Mouse (Mus musculus) intestine, postnatal 0 days (tissue): ENCODE data around the gene Rora. TPM values are rescaled to one million over a fixed set of nuclear protein-coding genes. Genes with fewer than 3 reads are reported as not detected.
A peak's percentile ranks its signal among the peaks of the same experiment; 100 is the strongest.

Experiments used
- ATAC-seq: fragments of 200-750 bp; cut with Nextera tagmentation; 2 replicates; pipeline ENCODE4 v1.8.0; 2017; ENCODE audit warnings: mild to moderate bottlenecking, moderate TSS enrichment, moderate library complexity
- H3K27ac ChIP-seq: fragments of 300-500 bp; sonication (generic); 2 replicates; pipeline ENCODE4 v1.5.1; 2014; ENCODE audit warnings: mild to moderate bottlenecking, low read depth, low read length, moderate library complexity
- H3K27me3 ChIP-seq: fragments of 300-500 bp; sonication (generic); replicated peaks from 2 replicates; pipeline ENCODE4 v1.6.1; 2014; ENCODE audit warnings: low read length, mixed read lengths; ENCODE audit not compliant: control insufficient read depth, insufficient read depth
- H3K36me3 ChIP-seq: fragments of 300-500 bp; sonication (generic); 2 replicates; pipeline ENCODE4 v1.6.1; 2014; ENCODE audit warnings: mild to moderate bottlenecking, moderate library complexity; ENCODE audit not compliant: control insufficient read depth, insufficient read depth
- H3K4me1 ChIP-seq: fragments of 300-500 bp; sonication (generic); replicated peaks from 2 replicates; pipeline ENCODE4 v1.6.1; 2014; ENCODE audit warnings: antibody characterized with exemption, low read length, mixed read lengths; ENCODE audit not compliant: control insufficient read depth, insufficient read depth
- H3K4me2 ChIP-seq: fragments of 300-500 bp; sonication (generic); replicated peaks from 2 replicates; pipeline ENCODE4 v1.6.1; 2014; ENCODE audit warnings: low read depth, mild to moderate bottlenecking, moderate library complexity
- H3K4me3 ChIP-seq: fragments of 300-500 bp; sonication (generic); 2 replicates; pipeline ENCODE4 v1.5.1; 2014; ENCODE audit warnings: low read depth, low read length
- H3K9ac ChIP-seq: fragments of 300-500 bp; sonication (generic); 2 replicates; pipeline ENCODE4 v1.6.1; 2014; ENCODE audit warnings: mild to moderate bottlenecking, low read depth, low read length
- H3K9me3 ChIP-seq: fragments of 300-500 bp; sonication (generic); 2 replicates; pipeline ENCODE4 v1.6.1; 2016; ENCODE audit warnings: mixed run types; ENCODE audit not compliant: control insufficient read depth
- CTCF ChIP-seq: sonication (generic); IDR thresholded peaks from 2 replicates; pipeline ENCODE4 v1.5.1; 2016; ENCODE audit warnings: low read depth, mild to moderate bottlenecking, control low read depth, antibody characterized with exemption, moderate library complexity
- WGBS: fragments of 180-500 bp; shearing (Covaris S2); extraction: QIAGEN DNeasy Blood & Tissue Kit; methylation state at CpG from one replicate; pipeline ENCODE4 v1.1.7; 2014; 5-methylcytosine and 5-hydroxymethylcytosine counted together
- polyA plus RNA-seq: library from polyadenylated mRNA; unstranded; fragments of >200 nt; fragmentation: Nextera tagmentation; extraction: Ambion mirVana; gene quantifications from 2 replicates; pipeline ENCODE4 v1.2.1, GENCODE M21; 2015

Gene Rora
- polyA plus RNA-seq, 1 experiment from 2014 or later: 4.7 TPM

DNA sequence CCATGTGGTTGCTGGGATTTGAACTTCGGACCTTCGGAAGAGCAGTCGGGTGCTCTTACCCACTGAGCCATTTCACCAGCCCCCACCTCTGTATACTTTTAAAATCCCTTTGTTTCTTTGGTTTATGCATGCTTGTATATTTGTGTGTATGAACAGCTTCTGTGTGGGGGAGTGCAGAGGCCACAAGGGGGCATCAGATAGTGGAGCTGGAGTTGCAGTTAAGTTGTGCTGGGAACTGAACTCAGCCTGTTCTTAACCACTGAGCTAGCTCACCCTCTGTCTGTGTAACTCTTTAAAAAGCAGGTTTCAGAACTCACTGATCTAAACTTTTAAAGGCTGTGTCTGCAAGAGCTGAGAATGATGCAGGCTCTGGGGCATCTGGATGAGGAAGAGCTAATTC, 120.2 kb downstream of the Rora start:
- no peak overlapping the region for H3K4me3 ChIP-seq
- H3K36me3 ChIP-seq: no peaks in the 10 kb centered on the region
- WGBS: 93% methylated on average over 3 of the region's 3 CpGs
- H3K27ac ChIP-seq: no peak overlapping the region
- no peaks in the 10 kb centered on the region for H3K9me3 ChIP-seq
- TF ChIP-seq CTCF: peak; percentile 31; the same call in 1 of the 2 replicates
- no peaks in the 10 kb centered on the region for H3K27me3 ChIP-seq
- no peak overlapping the region for H3K4me2 ChIP-seq
- H3K9ac ChIP-seq: no peak overlapping the region
- ATAC-seq: no peak
- H3K4me1 ChIP-seq: no peaks in the 10 kb centered on the region

DNA sequence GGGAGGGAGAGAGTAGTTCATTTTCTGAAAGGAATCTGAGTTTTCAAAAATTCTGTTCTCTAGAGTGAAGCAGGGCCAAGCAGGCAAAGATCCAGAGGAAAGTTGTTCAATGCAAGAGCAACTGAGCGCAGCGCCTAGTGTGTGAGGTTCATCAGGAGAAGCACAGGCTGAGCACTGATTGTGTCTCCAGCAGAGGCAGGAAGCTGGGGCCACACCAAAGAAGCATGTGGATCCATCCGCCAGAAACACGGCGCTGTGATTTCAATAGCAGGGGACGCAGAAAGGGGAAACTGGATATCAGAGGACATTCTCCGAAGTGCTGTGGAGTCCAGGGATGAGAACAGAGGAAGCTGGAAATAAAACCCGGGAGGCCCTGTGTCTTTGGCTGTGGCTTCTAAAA, 128.4 kb downstream of the Rora start:
- H3K4me2 ChIP-seq: no peak overlapping the region
- H3K27ac ChIP-seq: no peak overlapping the region
- no peaks in the 10 kb centered on the region for H3K4me1 ChIP-seq
- ATAC-seq: no peak
- H3K4me3 ChIP-seq: no peak overlapping the region
- no peak for TF ChIP-seq CTCF
- H3K36me3 ChIP-seq: no peaks in the 10 kb centered on the region
- no peak overlapping the region for H3K9ac ChIP-seq
- WGBS: 71% methylated on average over 8 of the region's 8 CpGs
- no peaks in the 10 kb centered on the region for H3K9me3 ChIP-seq
- H3K27me3 ChIP-seq: no peaks in the 10 kb centered on the region

DNA sequence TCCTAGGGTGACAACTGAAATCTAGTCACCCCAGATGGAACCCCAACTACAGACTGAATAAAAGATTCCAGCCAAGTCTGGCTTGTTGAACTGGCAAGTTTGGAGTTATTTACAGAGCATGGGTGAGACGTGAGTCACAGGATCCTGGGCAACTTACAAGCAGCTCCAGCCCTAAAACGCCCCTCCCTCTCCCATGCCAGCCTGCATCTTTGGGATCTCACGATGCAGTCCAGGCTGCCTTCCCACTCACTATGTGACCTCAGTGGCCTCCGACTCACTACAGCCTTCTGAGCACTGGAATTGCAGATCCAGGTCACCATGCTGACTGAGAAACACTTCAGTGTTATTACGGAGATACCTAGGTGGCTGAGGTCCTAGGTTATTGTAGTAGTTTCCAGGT, 129.0 kb downstream of the Rora start:
- no peak overlapping the region for H3K4me2 ChIP-seq
- TF ChIP-seq CTCF: no peak
- H3K36me3 ChIP-seq: no peaks in the 10 kb centered on the region
- no peak overlapping the region for H3K27ac ChIP-seq
- no peaks in the 10 kb centered on the region for H3K4me1 ChIP-seq
- 69% methylated on average over 5 of the region's 5 CpGs for WGBS
- H3K4me3 ChIP-seq: no peak overlapping the region
- no peak overlapping the region for H3K9ac ChIP-seq
- H3K9me3 ChIP-seq: no peaks in the 10 kb centered on the region
- ATAC-seq: no peak
- no peaks in the 10 kb centered on the region for H3K27me3 ChIP-seq

DNA sequence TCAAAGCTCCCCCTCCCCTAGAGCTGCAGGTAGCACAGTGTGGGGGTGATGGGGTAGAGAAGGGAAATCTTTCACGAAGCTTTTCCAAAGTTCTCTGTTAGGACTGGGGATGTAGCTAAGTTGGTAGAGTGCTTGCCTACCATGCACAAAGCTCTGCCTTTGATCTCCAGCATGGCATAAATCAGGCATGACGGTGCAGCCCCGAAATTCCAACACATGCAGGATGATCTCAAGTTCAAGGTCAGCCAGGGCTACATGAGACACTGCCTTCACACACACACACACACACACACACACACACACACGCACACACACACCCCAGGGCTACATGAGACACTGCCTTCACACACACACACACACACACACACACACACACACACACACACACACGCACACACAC, 129.7 kb downstream of the Rora start:
- H3K4me2 ChIP-seq: no peak overlapping the region
- H3K4me1 ChIP-seq: no peaks in the 10 kb centered on the region
- TF ChIP-seq CTCF: no peak
- no peaks in the 10 kb centered on the region for H3K36me3 ChIP-seq
- 78% methylated on average over 5 of the region's 5 CpGs for WGBS
- H3K27me3 ChIP-seq: no peaks in the 10 kb centered on the region
- no peak for ATAC-seq
- H3K27ac ChIP-seq: no peak overlapping the region
- H3K9me3 ChIP-seq: no peaks in the 10 kb centered on the region
- H3K9ac ChIP-seq: no peak overlapping the region
- no peak overlapping the region for H3K4me3 ChIP-seq

DNA sequence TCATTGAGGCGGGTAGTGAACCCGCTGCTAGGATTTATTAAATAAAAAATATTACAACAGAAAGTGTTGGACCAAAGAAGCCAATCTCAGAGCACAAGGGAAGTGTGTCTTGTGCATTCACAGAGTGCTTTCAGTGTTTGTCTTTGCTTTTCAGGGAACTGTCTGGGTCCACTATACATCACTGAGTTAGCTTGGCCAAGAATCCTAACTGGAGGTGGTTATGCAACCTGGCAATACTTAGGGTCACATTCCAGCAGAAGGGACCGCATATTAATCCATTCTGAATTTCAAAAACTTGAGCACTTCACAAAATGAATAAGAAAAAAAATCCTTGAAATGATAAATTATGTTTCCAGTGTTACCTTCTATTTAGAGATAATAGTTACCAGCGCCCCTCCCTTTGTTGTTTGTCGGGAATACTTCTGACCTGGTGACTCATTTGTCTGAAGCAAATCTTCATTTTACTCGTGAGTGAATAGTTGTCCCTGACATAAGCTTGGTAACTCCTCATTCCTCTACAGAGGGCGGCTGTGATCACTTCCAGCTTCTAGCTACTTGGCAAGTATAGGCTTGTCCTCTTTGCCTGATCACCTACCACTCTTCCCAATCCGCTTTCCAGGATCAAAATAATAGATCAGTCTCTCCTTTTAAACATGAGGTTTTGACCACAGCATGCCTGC, 133.2 kb downstream of the Rora start:
- Histone ChIP-seq H3K9me3 (no peaks in the 10 kb centered on the region), H3K4me1 (no peaks in the 10 kb centered on the region), H3K9ac (no peak overlapping the region), H3K4me2 (no peak overlapping the region), H3K4me3 (no peak overlapping the region), H3K27ac (no peak overlapping the region), H3K36me3 (no peaks in the 10 kb centered on the region), H3K27me3 (no peaks in the 10 kb centered on the region)
- no peak for ATAC-seq
- 81% methylated on average over 8 of the region's 8 CpGs for WGBS
- no peak for TF ChIP-seq CTCF

DNA sequence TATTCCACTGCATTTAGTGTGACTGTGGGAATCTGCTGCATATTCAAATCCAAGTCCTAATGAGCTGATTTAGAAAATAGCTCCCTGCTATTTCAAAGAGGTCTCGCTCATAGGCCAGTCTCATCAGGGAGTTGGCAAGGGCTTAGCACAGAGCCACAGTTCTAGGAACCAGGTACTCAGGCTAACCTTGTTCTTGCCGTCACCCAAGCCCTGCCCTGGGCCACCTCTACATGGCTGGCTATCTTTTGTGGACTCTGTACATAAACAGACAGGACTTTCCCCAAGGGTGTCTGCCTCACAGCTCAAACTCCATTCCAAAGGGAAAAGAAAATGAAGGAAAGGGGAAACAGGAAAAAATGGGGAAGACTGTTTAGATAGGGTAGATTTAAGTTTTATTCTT, 134.1 kb downstream of the Rora start:
- 67% methylated on average over 2 of the region's 2 CpGs for WGBS
- Histone ChIP-seq H3K4me3 (no peak overlapping the region), H3K9me3 (no peaks in the 10 kb centered on the region), H3K4me1 (no peaks in the 10 kb centered on the region), H3K9ac (no peak overlapping the region), H3K4me2 (no peak overlapping the region), H3K27me3 (no peaks in the 10 kb centered on the region), H3K36me3 (no peaks in the 10 kb centered on the region), H3K27ac (no peak overlapping the region)
- TF ChIP-seq CTCF: no peak
- ATAC-seq: no peak

DNA sequence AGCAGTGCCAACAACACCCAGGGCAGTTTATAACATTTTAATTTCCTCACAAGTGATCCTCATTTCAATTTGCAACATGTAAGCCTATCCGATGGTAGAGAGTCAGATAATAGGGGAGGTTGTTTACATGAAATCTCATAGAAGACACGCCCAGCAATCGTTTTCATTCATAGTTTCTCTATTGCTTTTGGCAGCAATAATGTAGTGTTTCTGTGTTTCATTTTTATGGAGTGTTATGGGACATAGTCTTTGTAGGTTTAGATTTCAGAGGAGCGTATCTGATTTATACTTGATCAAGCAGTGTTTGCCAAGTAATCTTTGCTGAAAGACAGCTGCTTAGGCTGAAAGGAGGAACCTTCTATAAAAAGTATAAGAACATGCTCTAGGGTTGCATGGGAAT, 137.3 kb downstream of the Rora start:
- H3K27me3 ChIP-seq: no peaks in the 10 kb centered on the region
- no peaks in the 10 kb centered on the region for H3K36me3 ChIP-seq
- 49% methylated on average over 4 of the region's 4 CpGs for WGBS
- H3K4me1 ChIP-seq: no peaks in the 10 kb centered on the region
- no peak overlapping the region for H3K4me2 ChIP-seq
- no peak for TF ChIP-seq CTCF
- no peak overlapping the region for H3K4me3 ChIP-seq
- no peak for ATAC-seq
- H3K9ac ChIP-seq: no peak overlapping the region
- H3K27ac ChIP-seq: no peak overlapping the region
- no peaks in the 10 kb centered on the region for H3K9me3 ChIP-seq
